Mouse (Mus musculus) spleen, postnatal 0 days (tissue): ENCODE results near the gene Zfp607b. TPM values are rescaled to one million over a fixed set of nuclear protein-coding genes. Genes with fewer than 3 reads are reported as not detected.

Experiments
- polyA plus RNA-seq: library from polyadenylated mRNA; unstranded; fragments of >200 nt; fragmentation: Nextera tagmentation; extraction: Ambion mirVana; gene quantifications from 2 replicates; pipeline ENCODE4 v1.2.1, GENCODE M21; 2015

The Zfp607b gene
- polyA plus RNA-seq: 1.4 and 2.1 TPM in 2 replicates

DNA sequence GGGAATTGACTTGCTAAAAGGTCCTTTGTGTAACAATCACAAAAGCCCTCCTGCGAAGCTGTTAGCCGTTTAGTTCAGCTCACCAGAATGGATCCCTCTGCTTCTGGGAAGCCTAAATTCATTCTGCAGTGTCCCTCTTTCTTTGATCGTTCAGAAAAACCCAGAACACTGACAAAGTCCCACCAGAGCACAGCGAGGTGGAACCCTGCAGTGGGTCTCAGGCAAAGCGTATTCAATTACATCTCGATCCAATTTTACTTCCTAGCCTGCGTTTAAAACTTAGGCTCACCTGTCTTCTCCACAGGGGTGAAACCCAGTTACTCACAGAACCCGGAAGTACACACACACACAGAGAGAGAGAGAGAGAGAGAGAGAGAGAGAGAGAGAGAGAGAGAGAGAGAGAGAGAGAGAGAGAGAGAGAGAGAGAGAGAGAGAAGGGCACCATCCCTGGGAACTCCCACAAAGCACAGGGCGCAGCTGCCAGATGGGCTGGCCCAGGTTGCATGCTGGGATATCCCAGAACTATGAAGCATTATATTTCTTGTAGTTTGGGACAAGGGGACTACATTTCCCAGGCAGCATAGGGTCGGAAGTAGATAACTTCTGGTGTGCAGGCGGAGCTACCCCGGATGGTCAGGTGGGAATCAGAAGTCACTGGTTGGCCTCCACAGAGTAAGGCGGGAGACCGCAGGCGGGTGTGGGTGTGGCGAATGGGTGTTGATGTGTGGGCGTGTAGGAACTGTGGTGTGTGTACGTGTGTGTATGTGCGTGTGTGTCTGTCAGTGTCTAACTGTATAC is at the start of gene Zfp607b:
TSS of gene Zfp607b (plus strand) at position 526 of the 798 bp plus-strand sequence.

GRCm38 (mm10) chr7:27653681-27654437 is 35.3 kb upstream of the Zfp607b start, which contains the start of gene Ttc9b:
Gene Ttc9b (plus strand): TSS chr7:27653915.

DNA sequence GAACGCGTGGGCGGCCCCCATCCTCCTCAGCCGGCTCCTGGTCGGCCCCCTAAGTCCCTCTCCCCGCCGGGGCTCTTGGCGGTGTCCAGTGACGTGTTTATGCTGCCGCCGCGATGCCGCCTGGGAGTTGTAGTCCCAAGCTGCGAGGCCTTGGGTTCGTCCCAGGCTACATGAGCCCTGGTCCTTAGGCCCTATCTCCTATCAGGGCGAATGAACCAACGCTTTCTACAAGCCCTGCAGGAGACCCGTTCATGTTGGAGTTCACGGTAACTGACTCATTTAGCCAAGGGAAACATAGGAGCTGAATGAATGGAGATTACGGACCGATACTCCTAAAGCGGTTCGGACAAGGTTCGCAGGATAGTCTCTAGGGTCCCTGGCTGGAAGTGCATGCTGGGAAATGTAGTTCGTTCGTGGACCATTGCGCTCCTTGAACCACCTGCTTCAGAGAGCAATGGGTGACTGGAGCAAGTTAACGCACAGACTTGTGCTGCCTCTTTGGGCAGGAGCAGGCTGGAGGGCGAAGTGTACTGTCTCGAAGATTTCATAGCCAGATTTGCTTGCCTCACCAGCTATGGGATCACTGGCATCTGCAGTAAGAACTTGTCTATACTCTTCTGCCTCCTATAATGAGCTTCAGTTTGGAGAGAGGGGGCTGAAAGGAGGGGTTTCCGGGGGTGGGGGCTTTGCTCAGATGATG is 14.5 kb upstream of the Zfp607b start, which contains the start of gene Map3k10:
TSS of gene Map3k10 (minus strand) at position 77 of the 700 bp plus-strand sequence.

GRCm38 (mm10) chr7:27731281-27731883 is 42.2 kb downstream of the Zfp607b start, which contains the start of gene Zfp60:
Gene Zfp60 (plus strand): TSS chr7:27731389.

Other genes with a start within 250 kb of the Zfp607b start
- 0.23 and 0.32 TPM in 2 replicates for gene Sptbn4, start 241.7 kb upstream of the Zfp607b start, polyA plus RNA-seq
- gene Blvrb, start 241.4 kb upstream of the Zfp607b start, polyA plus RNA-seq: 895 and 1,052 TPM in 2 replicates
- gene Sertad3, start 215.6 kb upstream of the Zfp607b start, polyA plus RNA-seq: 29.5 and 31.1 TPM in 2 replicates
- 20.9 and 25.9 TPM in 2 replicates for gene Sertad1, start 202.4 kb upstream of the Zfp607b start, polyA plus RNA-seq
- gene Prx, start 190.0 kb upstream of the Zfp607b start, polyA plus RNA-seq: 1.2 and 1.3 TPM in 2 replicates
- gene Hipk4, start 166.1 kb upstream of the Zfp607b start, polyA plus RNA-seq: 0.41 and 0.47 TPM in 2 replicates
- gene Pld3, start 136.1 kb upstream of the Zfp607b start, polyA plus RNA-seq: 58.0 and 62.8 TPM in 2 replicates
- 19.0 and 20.5 TPM in 2 replicates for gene 2310022A10Rik, start 136.1 kb upstream of the Zfp607b start, polyA plus RNA-seq
- gene Akt2, start 97.8 kb upstream of the Zfp607b start, polyA plus RNA-seq: 30.8 and 37.9 TPM in 2 replicates
- not detected in 2 replicates for gene Ttc9b, start 35.4 kb upstream of the Zfp607b start, polyA plus RNA-seq
- gene Map3k10, start 14.7 kb upstream of the Zfp607b start, polyA plus RNA-seq: 2.3 and 3.5 TPM in 2 replicates
- gene Zfp60, start 42.0 kb downstream of the Zfp607b start, polyA plus RNA-seq: 5.5 and 6.4 TPM in 2 replicates
- 2.0 TPM in 2 replicates for gene Zfp626, start 117.9 kb downstream of the Zfp607b start, polyA plus RNA-seq
- 2.0 and 2.4 TPM in 2 replicates for gene Zfp59, start 149.3 kb downstream of the Zfp607b start, polyA plus RNA-seq
- gene Zfp607a, start 168.2 kb downstream of the Zfp607b start, polyA plus RNA-seq: 1.5 and 1.8 TPM in 2 replicates
- gene Zfp974, start 240.1 kb downstream of the Zfp607b start, polyA plus RNA-seq: 2.0 and 2.2 TPM in 2 replicates